Mouse (Mus musculus) CH12.LX (cell line): ENCODE data around the gene Gpr183. TPM values are rescaled to one million over a fixed set of nuclear protein-coding genes. Genes with fewer than 3 reads are reported as not detected.

Experiments used
- DNase-seq: peaks from one replicate; pipeline ENCODE4 v3.0.0-alpha.2; 2013; ENCODE audit errors: extremely low read depth
- H3K27ac ChIP-seq: 2 replicates; pipeline ENCODE4 v1.5.1; 2012; ENCODE audit warnings: low read depth, mild to moderate bottlenecking, control low read depth, moderate library complexity; ENCODE audit not compliant: insufficient read depth
- H3K27me3 ChIP-seq: replicated peaks from 2 replicates; pipeline ENCODE3; 2012; ENCODE audit warnings: inconsistent platforms
- H3K36me3 ChIP-seq, 2 experiments: replicated peaks in 1 of 2; 2 replicates each; pipeline versions ENCODE3 to v1.6.1; 2012; ENCODE audit warnings: inconsistent platforms in 1 of 2, low read length in 1 of 2, mild to moderate bottlenecking in 1 of 2, mixed read lengths in 1 of 2, moderate library complexity in 1 of 2; ENCODE audit not compliant: control insufficient read depth in 1 of 2, insufficient read depth in 1 of 2
- H3K4me1 ChIP-seq, 2 experiments: 2 replicates each; pipeline ENCODE4 v1.6.1; 2012; ENCODE audit warnings: inconsistent platforms in 1 of 2, moderate library complexity in 1 of 2; ENCODE audit not compliant: insufficient read depth in 2 of 2, control insufficient read depth in 1 of 2
- H3K4me2 ChIP-seq: 2 replicates; pipeline ENCODE4 v1.6.1; 2012; ENCODE audit warnings: low read depth, mild to moderate bottlenecking, control low read depth; ENCODE audit not compliant: poor library complexity, insufficient read depth, severe bottlenecking
- H3K4me3 ChIP-seq, 3 experiments: fragments of 150-350 bp in 1 of 3; sonication (generic) in 1 of 3; replicated peaks in 1 of 3; 2 replicates each; pipeline versions ENCODE3 to v1.5.1; 2011 to 2012; ENCODE audit warnings: low read depth in 2 of 3, low read length in 2 of 3, mild to moderate bottlenecking in 2 of 3, moderate library complexity in 2 of 3, control low read depth in 1 of 3, improper control_type of control experiment in 1 of 3, inconsistent platforms in 1 of 3, mixed read lengths in 1 of 3; ENCODE audit not compliant: poor library complexity in 1 of 3
- H3K79me2 ChIP-seq: replicated peaks from 2 replicates; pipeline ENCODE4 v1.6.1; 2012; ENCODE audit warnings: mild to moderate bottlenecking, moderate library complexity; ENCODE audit not compliant: control insufficient read depth, poor library complexity, insufficient read depth, severe bottlenecking; ENCODE audit errors: extremely low read depth
- H3K9ac ChIP-seq: 2 replicates; pipeline ENCODE4 v1.6.1; 2012; ENCODE audit warnings: low read depth, mild to moderate bottlenecking, control low read depth, moderate library complexity; ENCODE audit not compliant: insufficient read depth
- H3K9me3 ChIP-seq: replicated peaks from 2 replicates; pipeline ENCODE3; 2012; ENCODE audit warnings: low read length, inconsistent platforms, mixed read lengths
- BHLHE40 ChIP-seq: IDR thresholded peaks from 2 replicates; pipeline ENCODE4 v1.6.1; 2011; ENCODE audit warnings: mild to moderate bottlenecking, low read depth, low read length, improper control_type of control experiment
- CHD1 ChIP-seq: IDR thresholded peaks from 2 replicates; pipeline ENCODE4 v1.6.1; 2012; ENCODE audit warnings: low read depth, low read length, improper control_type of control experiment, inconsistent platforms
- CHD2 ChIP-seq: IDR thresholded peaks from 2 replicates; pipeline ENCODE4 v1.6.1; 2011; ENCODE audit warnings: low read length, improper control_type of control experiment
- CTCF ChIP-seq, 2 experiments: IDR thresholded peaks in 1 of 2; conservative IDR thresholded peaks in 1 of 2; 2 replicates each; pipeline ENCODE4 v1.5.1; 2011 to 2012; ENCODE audit warnings: low read depth in 2 of 2, low read length in 2 of 2, improper control_type of control experiment in 1 of 2, inconsistent platforms in 1 of 2, mild to moderate bottlenecking in 1 of 2, moderate library complexity in 1 of 2
- E2F4 ChIP-seq: IDR thresholded peaks from 2 replicates; pipeline ENCODE4 v1.6.1; 2011; ENCODE audit warnings: low read depth, low read length, improper control_type of control experiment; ENCODE audit not compliant: insufficient replicate concordance
- ELF1 ChIP-seq: IDR thresholded peaks from 2 replicates; pipeline ENCODE4 v1.6.1; 2014; ENCODE audit warnings: low read depth, mild to moderate bottlenecking, inconsistent platforms, low read length, improper control_type of control experiment
- EP300 ChIP-seq: IDR thresholded peaks from 2 replicates; pipeline ENCODE4 v1.6.1; 2011; ENCODE audit warnings: low read length, improper control_type of control experiment
- ETS1 ChIP-seq: conservative IDR thresholded peaks from 2 replicates; pipeline ENCODE4 v1.6.1; 2012; ENCODE audit warnings: low read depth, mild to moderate bottlenecking, inconsistent platforms, low read length, improper control_type of control experiment, moderate library complexity
- GABPA ChIP-seq: IDR thresholded peaks from 2 replicates; pipeline ENCODE4 v1.6.1; 2012; ENCODE audit warnings: low read depth, low read length, improper control_type of control experiment, inconsistent platforms; ENCODE audit not compliant: insufficient replicate concordance
- HCFC1 ChIP-seq: IDR thresholded peaks from 2 replicates; pipeline ENCODE4 v1.6.1; 2012; ENCODE audit warnings: low read depth, mild to moderate bottlenecking, inconsistent platforms, low read length, improper control_type of control experiment
- IRF4 ChIP-seq: IDR thresholded peaks from 2 replicates; pipeline ENCODE4 v1.6.1; 2014; ENCODE audit warnings: low read depth, mild to moderate bottlenecking, inconsistent platforms, low read length, improper control_type of control experiment
- JUN ChIP-seq: IDR thresholded peaks from 2 replicates; pipeline ENCODE4 v1.6.1; 2011; ENCODE audit warnings: low read depth, mild to moderate bottlenecking, low read length, improper control_type of control experiment, moderate library complexity; ENCODE audit not compliant: insufficient read depth
- JUND ChIP-seq: conservative IDR thresholded peaks from 2 replicates; pipeline ENCODE4 v1.6.1; 2011; ENCODE audit warnings: low read depth, low read length, improper control_type of control experiment
- KAT2A ChIP-seq: IDR thresholded peaks from 2 replicates; pipeline ENCODE4 v1.6.1; 2012; ENCODE audit warnings: low read length, improper control_type of control experiment, inconsistent platforms; ENCODE audit not compliant: insufficient replicate concordance
- MAFK ChIP-seq: IDR thresholded peaks from 2 replicates; pipeline ENCODE4 v1.6.1; 2011; ENCODE audit warnings: low read length, improper control_type of control experiment; ENCODE audit not compliant: insufficient replicate concordance
- MAX ChIP-seq: IDR thresholded peaks from 2 replicates; pipeline ENCODE4 v1.6.1; 2011; ENCODE audit warnings: low read length, improper control_type of control experiment
- MAZ ChIP-seq: IDR thresholded peaks from 2 replicates; pipeline ENCODE4 v1.6.1; 2012; ENCODE audit warnings: low read depth, mild to moderate bottlenecking, inconsistent platforms, low read length, improper control_type of control experiment, moderate library complexity
- MEF2A ChIP-seq: IDR thresholded peaks from 2 replicates; pipeline ENCODE4 v1.6.1; 2014; ENCODE audit warnings: low read depth, mild to moderate bottlenecking, inconsistent platforms, low read length, improper control_type of control experiment, borderline replicate concordance
- MXI1 ChIP-seq: IDR thresholded peaks from 2 replicates; pipeline ENCODE4 v1.6.1; 2011; ENCODE audit warnings: mild to moderate bottlenecking, low read depth, low read length, improper control_type of control experiment
- MYC ChIP-seq: IDR thresholded peaks from 2 replicates; pipeline ENCODE4 v1.6.1; 2011; ENCODE audit warnings: low read depth, mild to moderate bottlenecking, improper control_type of control experiment, low read length
- NELFE ChIP-seq: IDR thresholded peaks from 2 replicates; pipeline ENCODE4 v1.6.1; 2011; ENCODE audit warnings: low read depth, low read length, improper control_type of control experiment
- NRF1 ChIP-seq: IDR thresholded peaks from 2 replicates; pipeline ENCODE4 v1.6.1; 2014; ENCODE audit warnings: low read depth, mild to moderate bottlenecking, inconsistent platforms, low read length, improper control_type of control experiment, moderate library complexity
- PAX5 ChIP-seq: IDR thresholded peaks from 2 replicates; pipeline ENCODE4 v1.6.1; 2012; ENCODE audit warnings: low read length, inconsistent platforms, mixed read lengths
- POLR2A ChIP-seq: IDR thresholded peaks from 2 replicates; pipeline ENCODE4 v1.6.1; 2011; ENCODE audit warnings: low read depth, mild to moderate bottlenecking, improper control_type of control experiment, low read length
- POLR2AphosphoS2 ChIP-seq: IDR thresholded peaks from 2 replicates; pipeline ENCODE4 v1.6.1; 2011; ENCODE audit warnings: low read depth, low read length, improper control_type of control experiment
- RAD21 ChIP-seq: IDR thresholded peaks from 2 replicates; pipeline ENCODE4 v1.6.1; 2011; ENCODE audit warnings: low read depth, mild to moderate bottlenecking, low read length, improper control_type of control experiment, moderate library complexity
- RCOR1 ChIP-seq: conservative IDR thresholded peaks from 2 replicates; pipeline ENCODE4 v1.6.1; 2012; ENCODE audit warnings: low read depth, mild to moderate bottlenecking, inconsistent platforms, low read length, improper control_type of control experiment
- SIN3A ChIP-seq: IDR thresholded peaks from 2 replicates; pipeline ENCODE4 v1.6.1; 2012; ENCODE audit warnings: low read length, improper control_type of control experiment, inconsistent platforms
- SMC3 ChIP-seq: IDR thresholded peaks from 2 replicates; pipeline ENCODE4 v1.6.1; 2011; ENCODE audit warnings: low read depth, low read length, improper control_type of control experiment
- TBP ChIP-seq: conservative IDR thresholded peaks from 2 replicates; pipeline ENCODE4 v1.6.1; 2011; ENCODE audit warnings: low read depth, low read length, improper control_type of control experiment
- TCF12 ChIP-seq: IDR thresholded peaks from 2 replicates; pipeline ENCODE4 v1.6.1; 2014; ENCODE audit warnings: low read depth, mild to moderate bottlenecking, inconsistent platforms, low read length, improper control_type of control experiment
- UBTF ChIP-seq: IDR thresholded peaks from 2 replicates; pipeline ENCODE4 v1.6.1; 2012; ENCODE audit warnings: low read depth, mild to moderate bottlenecking, inconsistent platforms, low read length, improper control_type of control experiment, moderate library complexity
- USF1 ChIP-seq: IDR thresholded peaks from 2 replicates; pipeline ENCODE4 v1.6.1; 2014; ENCODE audit warnings: low read depth, mild to moderate bottlenecking, inconsistent platforms, low read length, improper control_type of control experiment
- USF2 ChIP-seq: conservative IDR thresholded peaks from 2 replicates; pipeline ENCODE4 v1.6.1; 2011; ENCODE audit warnings: low read depth, low read length, improper control_type of control experiment
- ZC3H11A ChIP-seq: IDR thresholded peaks from 2 replicates; pipeline ENCODE4 v1.6.1; 2012; ENCODE audit warnings: low read depth, mild to moderate bottlenecking, inconsistent platforms, low read length, improper control_type of control experiment
- ZKSCAN1 ChIP-seq: IDR thresholded peaks from 2 replicates; pipeline ENCODE4 v1.6.1; 2012; ENCODE audit warnings: low read depth, inconsistent platforms, low read length, improper control_type of control experiment, borderline replicate concordance
- ZMIZ1 ChIP-seq: IDR thresholded peaks from 2 replicates; pipeline ENCODE4 v1.6.1; 2012; ENCODE audit warnings: low read depth, mild to moderate bottlenecking, inconsistent platforms, low read length, improper control_type of control experiment
- ZNF384 ChIP-seq: IDR thresholded peaks from 2 replicates; pipeline ENCODE4 v1.6.1; 2012; ENCODE audit warnings: low read depth, low read length, improper control_type of control experiment, inconsistent platforms
- dilution Hi-C: fragments of 300-500 bp; cut with MboI; formaldehyde crosslinking; loops from 2 replicates; pipeline ENCODE4 v1.14.3; 2020; ENCODE audit warnings: low sequenced_read_pairs; ENCODE audit not compliant: extremely low pct_unique_long_range_greater_than_20kb, extremely low pct_ligation_motif_present
- in situ Hi-C: fragments of 300-500 bp; cut with MboI; formaldehyde crosslinking; loops from 3 replicates; pipeline ENCODE4 v1.14.3; 2019; ENCODE audit warnings: low sequenced_read_pairs, low pct_ligation_motif_present, low pct_unique_long_range_greater_than_20kb, mixed read lengths
- polyA plus RNA-seq: library from polyadenylated mRNA; unstranded; fragments of >175 nt; gene quantifications from 2 replicates; pipeline ENCODE4 v1.2.1, GENCODE M21; 2012; ENCODE audit warnings: low read depth; ENCODE audit not compliant: insufficient read length
- total RNA-seq, 2 experiments: library from RNA; depleted of rRNA; stranded (reverse); fragments of 300-350 nt in 1 of 2; fragments of >200 nt in 1 of 2; gene quantifications; 2 replicates each; pipeline ENCODE4 v1.2.3; 2012 to 2014

The Gpr183 gene
- total and polyA plus RNA-seq, 3 experiments = 3.6 to 16.3 (median 8.3) TPM

DNA sequence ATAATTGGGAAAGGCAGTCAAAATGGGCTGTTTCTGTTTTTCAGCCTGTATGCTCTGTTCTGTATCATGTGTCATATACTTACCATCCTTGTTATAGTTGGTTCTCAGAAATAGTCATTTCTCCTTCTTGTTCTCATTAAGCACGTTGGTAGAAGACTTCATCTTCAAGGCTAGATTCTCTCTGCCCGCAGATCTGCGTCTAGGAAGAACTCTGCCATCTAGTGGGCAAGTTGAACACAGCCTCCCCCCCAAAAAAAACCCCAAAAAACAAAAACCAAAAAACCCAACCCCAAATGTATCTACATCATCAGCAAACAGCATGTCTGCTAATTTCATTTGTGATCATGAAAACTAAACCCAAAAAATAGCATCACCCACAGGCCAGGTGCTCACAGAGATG lies 45.2 kb downstream of the Gpr183 start:
- Histone ChIP-seq H3K27me3 (no peaks in the 10 kb centered on the region), H3K4me1 (peaks cover 22 to 68% of the 10 kb centered on the region in 2 experiments), H3K9me3 (no peaks in the 10 kb centered on the region), H3K36me3 (peaks cover 2 to 41% of the 10 kb centered on the region in 2 experiments), H3K9ac (no peak overlapping the region), H3K4me3 (no peak overlapping the region), H3K27ac (no peak overlapping the region), H3K4me2 (no peak overlapping the region), H3K79me2 (peaks cover 4% of the 10 kb centered on the region)
- TF ChIP-seq MAZ (0 out of 2 replicates have a peak, but pooled peaks have one; percentile 33), USF1 (no peak), IRF4 (0 out of 2 replicates have a peak, but pooled peaks have one; percentile 32), SIN3A (no peak), NRF1 (no peak), TBP (no peak), ETS1 (no peak), EP300 (no peak), GABPA (no peak), POLR2AphosphoS2 (no peak), MAFK (no peak), POLR2A (no peak), NELFE (no peak), MYC (peak; percentile 74), CHD2 (no peak), ZC3H11A (peak; percentile 41; the same call in 1 of the 2 replicates), JUND (no peak), TCF12 (no peak), USF2 (no peak), CHD1 (no peak), RCOR1 (no peak), BHLHE40 (0 out of 2 replicates have a peak, but pooled peaks have one; percentile 29), SMC3 (peak; percentile 97), CTCF (conservative IDR thresholded peaks at IDR 0.05 in 1 of 2, IDR thresholded peaks at IDR 0.05 in 1 of 2; ENCODE audit: low read depth in 2 of 2, low read length in 2 of 2) (peak; percentile 69 to 91), ZMIZ1 (no peak), PAX5 (no peak), ELF1 (no peak), HCFC1 (no peak), E2F4 (no peak), MAX (no peak), UBTF (no peak), MXI1 (no peak), MEF2A (0 out of 2 replicates have a peak, but pooled peaks have one; percentile 17), KAT2A (no peak), JUN (no peak), ZNF384 (peak; percentile 45; the same call in 1 of the 2 replicates), ZKSCAN1 (no peak), RAD21 (peak; percentile 79)
- DNase-seq = no peak
- dilution Hi-C loops (no loop called here), in situ Hi-C loops (loop anchor here (5.0 kb wide), 1 partner anchor 52 kb away; no protein-coding TSS in a partner anchor)
